Mouse (Mus musculus) limb, embryonic 14.5 days (tissue): ENCODE results near the gene Clmp. TPM values are rescaled to one million over a fixed set of nuclear protein-coding genes. Genes with fewer than 3 reads are reported as not detected.

Source experiments
- ATAC-seq: fragments of 200-750 bp; cut with Nextera tagmentation; 2 replicates; pipeline ENCODE4 v1.8.0; 2017; ENCODE audit warnings: low read depth, moderate number of reproducible peaks, moderate TSS enrichment; ENCODE audit not compliant: low FRiP score
- DNase-seq: peaks from one replicate; pipeline ENCODE4 v3.0.0-alpha.2; 2015; ENCODE audit warnings: low spot score
- H3K27ac ChIP-seq: fragments of 300-500 bp; sonication (generic); replicated peaks from 2 replicates; pipeline ENCODE4 v1.5.1; 2014; ENCODE audit warnings: low read depth, mild to moderate bottlenecking, low read length, moderate library complexity, mixed read lengths
- H3K27me3 ChIP-seq: fragments of 300-500 bp; sonication (generic); 2 replicates; pipeline ENCODE4 v1.6.1; 2014; ENCODE audit warnings: low read length, mixed read lengths; ENCODE audit not compliant: control insufficient read depth, insufficient read depth
- H3K36me3 ChIP-seq: fragments of 300-500 bp; sonication (generic); 2 replicates; pipeline ENCODE4 v1.6.1; 2014; ENCODE audit warnings: mild to moderate bottlenecking, low read length, moderate library complexity, mixed read lengths; ENCODE audit not compliant: control insufficient read depth, insufficient read depth
- H3K4me1 ChIP-seq: fragments of 300-500 bp; sonication (generic); 2 replicates; pipeline ENCODE4 v1.6.1; 2014; ENCODE audit warnings: antibody characterized with exemption, low read length, mixed read lengths; ENCODE audit not compliant: control insufficient read depth, insufficient read depth
- H3K4me2 ChIP-seq: fragments of 300-500 bp; sonication (generic); replicated peaks from 2 replicates; pipeline ENCODE4 v1.6.1; 2014; ENCODE audit warnings: low read depth, mild to moderate bottlenecking, low read length, moderate library complexity; ENCODE audit not compliant: severe bottlenecking
- H3K4me3 ChIP-seq: fragments of 300-500 bp; sonication (generic); replicated peaks from 2 replicates; pipeline ENCODE4 v1.5.1; 2014; ENCODE audit warnings: low read length
- H3K9ac ChIP-seq: fragments of 300-500 bp; sonication (generic); 2 replicates; pipeline ENCODE4 v1.6.1; 2014; ENCODE audit warnings: mild to moderate bottlenecking, low read depth, low read length, moderate library complexity; ENCODE audit not compliant: severe bottlenecking
- H3K9me3 ChIP-seq: fragments of 300-500 bp; sonication (generic); 2 replicates; pipeline ENCODE4 v1.6.1; 2016; ENCODE audit warnings: low read length; ENCODE audit not compliant: control insufficient read depth
- POLR2A ChIP-seq: fragments of 200-500 bp; IDR thresholded peaks from 2 replicates; pipeline ENCODE4 v1.8.0; 2012; ENCODE audit warnings: inconsistent platforms, mild to moderate bottlenecking, moderate library complexity, borderline replicate concordance; ENCODE audit not compliant: insufficient read depth, insufficient read length; ENCODE audit errors: extremely low read depth
- WGBS: fragments of 180-500 bp; shearing (Covaris S2); extraction: QIAGEN DNeasy Blood & Tissue Kit; methylation state at CpG from one replicate; pipeline ENCODE4 v1.1.7; 2014; 5-methylcytosine and 5-hydroxymethylcytosine counted together
- polyA plus RNA-seq, 2 experiments: library from polyadenylated mRNA; depleted of rRNA in 1 of 2; stranded (reverse) in 1 of 2; unstranded in 1 of 2; fragments of >200 nt; fragmentation: Nextera tagmentation in 1 of 2; extraction: Ambion mirVana in 1 of 2; gene quantifications; 2 replicates each; pipeline versions ENCODE4 v1.2.1 to v1.2.3; 2012 to 2014

Gene Clmp
- polyA plus RNA-seq, 2 experiments = 44.7 to 61.5 TPM

DNA sequence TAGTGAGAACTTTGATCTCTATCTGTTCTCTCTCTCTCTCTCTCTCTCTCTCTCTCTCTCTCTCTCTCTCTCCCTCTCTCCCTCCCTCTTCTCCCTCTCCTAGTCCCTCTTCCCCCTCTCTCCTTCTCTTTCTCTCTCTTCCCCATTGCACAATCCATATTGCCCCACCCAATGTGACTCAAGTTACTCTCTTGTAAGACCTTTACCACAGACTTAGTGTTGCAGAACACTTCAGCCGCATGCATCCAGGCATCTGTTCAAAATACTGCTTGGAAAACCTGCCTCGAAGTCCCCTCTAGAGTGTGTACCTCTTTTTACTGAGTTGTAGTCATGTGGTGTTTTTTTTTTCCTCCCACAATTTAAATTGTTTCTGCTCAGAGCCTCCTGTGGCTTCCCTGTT is 44.4 kb upstream of the Clmp start:
- no peak for DNase-seq
- TF ChIP-seq POLR2A = no peak
- Histone ChIP-seq H3K36me3 (no peaks in the 10 kb centered on the region), H3K27me3 (no peaks in the 10 kb centered on the region), H3K9ac (no peak overlapping the region), H3K4me2 (no peak overlapping the region), H3K27ac (no peak overlapping the region), H3K4me3 (no peak overlapping the region), H3K9me3 (no peaks in the 10 kb centered on the region), H3K4me1 (peaks cover 6% of the 10 kb centered on the region)
- 61% methylated on average over 2 of the region's 2 CpGs for WGBS
- no peak for ATAC-seq

DNA sequence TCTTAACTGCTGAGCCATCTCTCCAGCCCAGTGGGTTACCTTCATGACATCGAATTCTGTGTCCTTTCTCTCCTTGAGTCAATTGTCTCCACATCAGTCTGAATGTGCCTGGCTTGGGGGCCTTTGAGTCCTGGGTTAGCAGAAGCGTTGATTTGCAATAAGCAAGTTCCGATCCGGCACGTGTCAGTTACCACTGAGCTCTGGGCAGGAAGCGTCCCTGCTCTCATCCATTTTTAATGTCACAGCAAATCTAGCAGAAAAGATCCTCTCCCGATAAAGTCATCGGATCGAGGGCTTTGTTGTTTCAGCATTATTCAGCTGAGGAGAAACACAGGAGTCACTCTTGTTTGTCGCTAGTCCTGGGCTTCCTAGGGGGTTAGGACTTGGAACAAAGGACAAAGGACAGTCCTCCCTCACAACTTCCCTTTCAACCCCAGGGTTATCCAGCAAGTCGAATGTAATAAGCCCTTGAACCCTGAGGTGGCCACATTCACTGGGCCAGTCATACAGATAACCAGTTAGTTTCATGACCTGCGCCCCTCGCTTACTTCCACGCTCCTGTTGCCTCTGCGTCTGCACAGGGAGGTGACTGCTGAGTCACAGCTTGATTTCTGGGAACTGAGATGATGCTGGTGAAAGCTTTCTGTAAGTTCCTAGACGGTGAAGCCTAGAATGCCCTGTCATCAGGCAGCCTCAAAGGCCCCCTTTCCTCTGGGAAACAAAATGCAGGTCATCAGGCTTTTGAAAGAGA is 43.1 kb upstream of the Clmp start:
- Histone ChIP-seq H3K4me1 (peaks cover 6% of the 10 kb centered on the region), H3K9me3 (no peaks in the 10 kb centered on the region), H3K27ac (no peak overlapping the region), H3K4me3 (no peak overlapping the region), H3K36me3 (no peaks in the 10 kb centered on the region), H3K4me2 (no peak overlapping the region), H3K9ac (no peak overlapping the region), H3K27me3 (no peaks in the 10 kb centered on the region)
- ATAC-seq (no peak), DNase-seq (no peak)
- no peak for TF ChIP-seq POLR2A
- WGBS = 35% methylated on average over 16 of the region's 16 CpGs

DNA sequence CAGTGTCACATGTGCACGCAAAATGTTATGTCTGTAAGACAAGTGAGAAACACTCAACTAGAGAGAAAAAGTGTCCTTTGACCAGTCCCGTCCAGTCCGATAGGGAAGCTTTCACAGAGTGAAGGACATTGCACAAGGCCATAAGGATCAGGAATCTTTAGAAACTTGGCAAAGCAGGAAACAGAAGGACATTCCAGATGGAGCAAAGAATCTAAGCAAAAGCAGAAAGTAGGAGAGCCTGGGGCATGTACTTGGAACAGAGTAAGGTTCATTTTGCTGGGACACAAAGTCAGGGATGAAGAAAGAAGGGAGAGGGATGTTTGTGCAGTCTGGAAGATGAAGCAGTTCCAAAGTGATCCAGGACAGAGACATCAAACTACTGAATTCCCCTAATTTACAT is 36.3 kb upstream of the Clmp start:
- no peak for ATAC-seq
- no peak overlapping the region for H3K9ac ChIP-seq
- no peaks in the 10 kb centered on the region for H3K9me3 ChIP-seq
- no peaks in the 10 kb centered on the region for H3K27me3 ChIP-seq
- H3K4me2 ChIP-seq = no peak overlapping the region
- H3K36me3 ChIP-seq = no peaks in the 10 kb centered on the region
- H3K4me3 ChIP-seq = no peak overlapping the region
- H3K4me1 ChIP-seq = no peaks in the 10 kb centered on the region
- DNase-seq = no peak
- 86% methylated on average over 3 of the region's 3 CpGs for WGBS
- no peak for TF ChIP-seq POLR2A
- no peak overlapping the region for H3K27ac ChIP-seq

DNA sequence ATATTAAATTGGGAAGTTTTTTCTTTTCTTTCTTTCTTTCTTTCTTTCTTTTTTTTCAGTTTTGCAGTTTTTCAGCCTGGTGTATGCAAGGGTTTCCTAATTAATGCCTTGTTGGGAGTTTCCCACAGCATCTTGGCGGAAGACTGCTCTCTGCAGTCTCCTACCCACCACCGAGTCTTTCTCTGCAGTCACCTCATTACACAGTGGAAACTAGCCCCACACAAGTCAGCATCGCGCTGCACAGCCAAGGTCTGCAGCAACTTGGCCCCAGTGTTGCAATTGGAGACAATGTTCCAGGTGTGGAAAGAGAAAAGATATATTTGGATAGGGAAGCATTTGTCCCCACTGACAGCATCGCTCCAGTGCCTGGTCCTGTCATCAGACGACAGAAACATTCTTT is 35.8 kb upstream of the Clmp start:
- H3K9ac ChIP-seq = no peak overlapping the region
- no peaks in the 10 kb centered on the region for H3K36me3 ChIP-seq
- H3K27ac ChIP-seq = no peak overlapping the region
- no peaks in the 10 kb centered on the region for H3K27me3 ChIP-seq
- no peak overlapping the region for H3K4me3 ChIP-seq
- TF ChIP-seq POLR2A = no peak
- H3K4me2 ChIP-seq = no peak overlapping the region
- ATAC-seq (no peak), DNase-seq (no peak)
- H3K9me3 ChIP-seq = no peaks in the 10 kb centered on the region
- no peaks in the 10 kb centered on the region for H3K4me1 ChIP-seq
- WGBS = 54% methylated on average over 6 of the region's 6 CpGs

DNA sequence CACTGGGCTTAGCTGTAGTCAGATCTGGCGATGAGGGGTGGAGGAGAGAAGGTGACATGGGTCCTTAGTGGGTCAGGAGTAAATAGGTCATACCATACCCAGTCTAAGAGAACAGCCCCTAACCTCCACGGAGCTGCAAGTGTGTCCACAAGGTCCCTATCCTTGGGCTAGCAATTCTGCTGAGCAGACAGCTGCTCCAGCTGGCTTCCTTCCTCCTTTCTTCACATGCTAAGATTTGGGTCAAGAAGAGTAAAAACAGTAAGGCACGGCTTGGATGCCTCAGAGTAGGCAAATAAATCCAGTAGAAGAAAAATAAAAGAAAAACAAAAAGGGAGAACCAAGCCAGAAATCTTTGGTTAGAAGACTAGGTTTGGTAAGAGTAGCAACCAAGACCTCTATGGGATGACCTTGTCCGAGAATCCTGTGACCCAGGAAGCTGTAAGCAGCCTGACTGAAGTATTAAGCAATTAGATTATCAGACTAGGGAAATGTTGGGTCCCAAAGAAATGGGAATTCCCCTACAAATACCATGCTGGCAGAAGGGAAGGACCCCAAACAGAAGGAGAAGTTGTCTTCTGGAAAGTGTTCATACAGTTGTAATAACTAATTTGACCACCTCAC is 34.4 kb upstream of the Clmp start:
- H3K4me2 ChIP-seq = no peak overlapping the region
- no peaks in the 10 kb centered on the region for H3K27me3 ChIP-seq
- H3K9ac ChIP-seq = no peak overlapping the region
- no peaks in the 10 kb centered on the region for H3K36me3 ChIP-seq
- ATAC-seq (no peak), DNase-seq (no peak)
- no peak overlapping the region for H3K27ac ChIP-seq
- WGBS = 93% methylated on average over 4 of the region's 4 CpGs
- no peak overlapping the region for H3K4me3 ChIP-seq
- H3K9me3 ChIP-seq = no peaks in the 10 kb centered on the region
- H3K4me1 ChIP-seq = no peaks in the 10 kb centered on the region
- no peak for TF ChIP-seq POLR2A
